Mouse (Mus musculus) CH12.LX (cell line): ENCODE results near the gene Gm37240. TPM values are rescaled to one million over a fixed set of nuclear protein-coding genes. Genes with fewer than 3 reads are reported as not detected.

Source experiments
- DNase-seq: peaks from one replicate; pipeline ENCODE4 v3.0.0-alpha.2; 2013; ENCODE audit errors: extremely low read depth
- H3K27ac ChIP-seq: 2 replicates; pipeline ENCODE4 v1.5.1; 2012; ENCODE audit warnings: low read depth, mild to moderate bottlenecking, control low read depth, moderate library complexity; ENCODE audit not compliant: insufficient read depth
- H3K27me3 ChIP-seq: replicated peaks from 2 replicates; pipeline ENCODE3; 2012; ENCODE audit warnings: inconsistent platforms
- H3K36me3 ChIP-seq, 2 experiments: replicated peaks in 1 of 2; 2 replicates each; pipeline versions ENCODE3 to v1.6.1; 2012; ENCODE audit warnings: inconsistent platforms in 1 of 2, low read length in 1 of 2, mild to moderate bottlenecking in 1 of 2, mixed read lengths in 1 of 2, moderate library complexity in 1 of 2; ENCODE audit not compliant: control insufficient read depth in 1 of 2, insufficient read depth in 1 of 2
- H3K4me1 ChIP-seq, 2 experiments: 2 replicates each; pipeline ENCODE4 v1.6.1; 2012; ENCODE audit warnings: inconsistent platforms in 1 of 2, moderate library complexity in 1 of 2; ENCODE audit not compliant: insufficient read depth in 2 of 2, control insufficient read depth in 1 of 2
- H3K4me2 ChIP-seq: 2 replicates; pipeline ENCODE4 v1.6.1; 2012; ENCODE audit warnings: low read depth, mild to moderate bottlenecking, control low read depth; ENCODE audit not compliant: poor library complexity, insufficient read depth, severe bottlenecking
- H3K4me3 ChIP-seq, 3 experiments: fragments of 150-350 bp in 1 of 3; sonication (generic) in 1 of 3; replicated peaks in 1 of 3; 2 replicates each; pipeline versions ENCODE3 to v1.5.1; 2011 to 2012; ENCODE audit warnings: low read depth in 2 of 3, low read length in 2 of 3, mild to moderate bottlenecking in 2 of 3, moderate library complexity in 2 of 3, control low read depth in 1 of 3, improper control_type of control experiment in 1 of 3, inconsistent platforms in 1 of 3, mixed read lengths in 1 of 3; ENCODE audit not compliant: poor library complexity in 1 of 3
- H3K79me2 ChIP-seq: replicated peaks from 2 replicates; pipeline ENCODE4 v1.6.1; 2012; ENCODE audit warnings: mild to moderate bottlenecking, moderate library complexity; ENCODE audit not compliant: control insufficient read depth, poor library complexity, insufficient read depth, severe bottlenecking; ENCODE audit errors: extremely low read depth
- H3K9ac ChIP-seq: 2 replicates; pipeline ENCODE4 v1.6.1; 2012; ENCODE audit warnings: low read depth, mild to moderate bottlenecking, control low read depth, moderate library complexity; ENCODE audit not compliant: insufficient read depth
- H3K9me3 ChIP-seq: replicated peaks from 2 replicates; pipeline ENCODE3; 2012; ENCODE audit warnings: low read length, inconsistent platforms, mixed read lengths
- BHLHE40 ChIP-seq: IDR thresholded peaks from 2 replicates; pipeline ENCODE4 v1.6.1; 2011; ENCODE audit warnings: mild to moderate bottlenecking, low read depth, low read length, improper control_type of control experiment
- CHD2 ChIP-seq: IDR thresholded peaks from 2 replicates; pipeline ENCODE4 v1.6.1; 2011; ENCODE audit warnings: low read length, improper control_type of control experiment
- CTCF ChIP-seq, 2 experiments: IDR thresholded peaks in 1 of 2; conservative IDR thresholded peaks in 1 of 2; 2 replicates each; pipeline ENCODE4 v1.5.1; 2011 to 2012; ENCODE audit warnings: low read depth in 2 of 2, low read length in 2 of 2, improper control_type of control experiment in 1 of 2, inconsistent platforms in 1 of 2, mild to moderate bottlenecking in 1 of 2, moderate library complexity in 1 of 2
- ELF1 ChIP-seq: IDR thresholded peaks from 2 replicates; pipeline ENCODE4 v1.6.1; 2014; ENCODE audit warnings: low read depth, mild to moderate bottlenecking, inconsistent platforms, low read length, improper control_type of control experiment
- HCFC1 ChIP-seq: IDR thresholded peaks from 2 replicates; pipeline ENCODE4 v1.6.1; 2012; ENCODE audit warnings: low read depth, mild to moderate bottlenecking, inconsistent platforms, low read length, improper control_type of control experiment
- JUN ChIP-seq: IDR thresholded peaks from 2 replicates; pipeline ENCODE4 v1.6.1; 2011; ENCODE audit warnings: low read depth, mild to moderate bottlenecking, low read length, improper control_type of control experiment, moderate library complexity; ENCODE audit not compliant: insufficient read depth
- JUND ChIP-seq: conservative IDR thresholded peaks from 2 replicates; pipeline ENCODE4 v1.6.1; 2011; ENCODE audit warnings: low read depth, low read length, improper control_type of control experiment
- MAFK ChIP-seq: IDR thresholded peaks from 2 replicates; pipeline ENCODE4 v1.6.1; 2011; ENCODE audit warnings: low read length, improper control_type of control experiment; ENCODE audit not compliant: insufficient replicate concordance
- MAX ChIP-seq: IDR thresholded peaks from 2 replicates; pipeline ENCODE4 v1.6.1; 2011; ENCODE audit warnings: low read length, improper control_type of control experiment
- MYC ChIP-seq: IDR thresholded peaks from 2 replicates; pipeline ENCODE4 v1.6.1; 2011; ENCODE audit warnings: low read depth, mild to moderate bottlenecking, improper control_type of control experiment, low read length
- NELFE ChIP-seq: IDR thresholded peaks from 2 replicates; pipeline ENCODE4 v1.6.1; 2011; ENCODE audit warnings: low read depth, low read length, improper control_type of control experiment
- NRF1 ChIP-seq: IDR thresholded peaks from 2 replicates; pipeline ENCODE4 v1.6.1; 2014; ENCODE audit warnings: low read depth, mild to moderate bottlenecking, inconsistent platforms, low read length, improper control_type of control experiment, moderate library complexity
- PAX5 ChIP-seq: IDR thresholded peaks from 2 replicates; pipeline ENCODE4 v1.6.1; 2012; ENCODE audit warnings: low read length, inconsistent platforms, mixed read lengths
- POLR2A ChIP-seq: IDR thresholded peaks from 2 replicates; pipeline ENCODE4 v1.6.1; 2011; ENCODE audit warnings: low read depth, mild to moderate bottlenecking, improper control_type of control experiment, low read length
- RAD21 ChIP-seq: IDR thresholded peaks from 2 replicates; pipeline ENCODE4 v1.6.1; 2011; ENCODE audit warnings: low read depth, mild to moderate bottlenecking, low read length, improper control_type of control experiment, moderate library complexity
- RCOR1 ChIP-seq: conservative IDR thresholded peaks from 2 replicates; pipeline ENCODE4 v1.6.1; 2012; ENCODE audit warnings: low read depth, mild to moderate bottlenecking, inconsistent platforms, low read length, improper control_type of control experiment
- SIN3A ChIP-seq: IDR thresholded peaks from 2 replicates; pipeline ENCODE4 v1.6.1; 2012; ENCODE audit warnings: low read length, improper control_type of control experiment, inconsistent platforms
- TBP ChIP-seq: conservative IDR thresholded peaks from 2 replicates; pipeline ENCODE4 v1.6.1; 2011; ENCODE audit warnings: low read depth, low read length, improper control_type of control experiment
- TCF12 ChIP-seq: IDR thresholded peaks from 2 replicates; pipeline ENCODE4 v1.6.1; 2014; ENCODE audit warnings: low read depth, mild to moderate bottlenecking, inconsistent platforms, low read length, improper control_type of control experiment
- UBTF ChIP-seq: IDR thresholded peaks from 2 replicates; pipeline ENCODE4 v1.6.1; 2012; ENCODE audit warnings: low read depth, mild to moderate bottlenecking, inconsistent platforms, low read length, improper control_type of control experiment, moderate library complexity
- ZC3H11A ChIP-seq: IDR thresholded peaks from 2 replicates; pipeline ENCODE4 v1.6.1; 2012; ENCODE audit warnings: low read depth, mild to moderate bottlenecking, inconsistent platforms, low read length, improper control_type of control experiment
- ZKSCAN1 ChIP-seq: IDR thresholded peaks from 2 replicates; pipeline ENCODE4 v1.6.1; 2012; ENCODE audit warnings: low read depth, inconsistent platforms, low read length, improper control_type of control experiment, borderline replicate concordance
- ZNF384 ChIP-seq: IDR thresholded peaks from 2 replicates; pipeline ENCODE4 v1.6.1; 2012; ENCODE audit warnings: low read depth, low read length, improper control_type of control experiment, inconsistent platforms
- dilution Hi-C: fragments of 300-500 bp; cut with MboI; formaldehyde crosslinking; loops from 2 replicates; pipeline ENCODE4 v1.14.3; 2020; ENCODE audit warnings: low sequenced_read_pairs; ENCODE audit not compliant: extremely low pct_unique_long_range_greater_than_20kb, extremely low pct_ligation_motif_present
- in situ Hi-C: fragments of 300-500 bp; cut with MboI; formaldehyde crosslinking; loops from 3 replicates; pipeline ENCODE4 v1.14.3; 2019; ENCODE audit warnings: low sequenced_read_pairs, low pct_ligation_motif_present, low pct_unique_long_range_greater_than_20kb, mixed read lengths
- polyA plus RNA-seq: library from polyadenylated mRNA; unstranded; fragments of >175 nt; gene quantifications from 2 replicates; pipeline ENCODE4 v1.2.1, GENCODE M21; 2012; ENCODE audit warnings: low read depth; ENCODE audit not compliant: insufficient read length
- total RNA-seq, 2 experiments: library from RNA; depleted of rRNA; stranded (reverse); fragments of 300-350 nt in 1 of 2; fragments of >200 nt in 1 of 2; gene quantifications; 2 replicates each; pipeline ENCODE4 v1.2.3; 2012 to 2014

Gm37240 gene
- total and polyA plus RNA-seq, 3 experiments: 0.08 to 0.19 (median 0.14) TPM

DNA sequence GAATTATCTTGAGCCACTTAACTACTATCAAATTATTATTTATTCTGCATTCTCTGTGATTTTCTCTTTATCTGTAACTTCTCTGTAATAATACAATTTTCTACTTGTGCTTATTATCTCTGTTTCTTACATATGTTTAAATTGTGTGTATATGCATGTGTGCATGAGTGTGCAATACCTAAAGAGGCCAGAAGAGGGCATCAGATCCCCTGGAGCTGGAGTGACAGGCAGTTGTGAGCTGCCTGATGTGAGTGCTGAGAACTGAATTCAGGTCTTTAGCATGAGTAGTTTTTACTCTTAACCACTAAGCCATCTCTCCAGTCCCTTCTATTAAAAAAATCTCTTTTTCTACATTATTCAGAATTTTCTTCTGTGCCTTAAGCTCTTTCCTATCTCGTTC, 406.7 kb downstream of the Gm37240 start:
- no peak overlapping the region for H3K27ac ChIP-seq
- no peak for DNase-seq
- peaks cover 3 to 7% of the 10 kb centered on the region in 2 experiments; a peak in 3 of 4 replicates for H3K4me1 ChIP-seq
- no peak overlapping the region for H3K9ac ChIP-seq
- no peaks in the 10 kb centered on the region for H3K9me3 ChIP-seq
- H3K79me2 ChIP-seq: no peaks in the 10 kb centered on the region
- H3K27me3 ChIP-seq: no peaks in the 10 kb centered on the region
- no peak overlapping the region for H3K4me2 ChIP-seq
- no peaks in the 10 kb centered on the region for H3K36me3 ChIP-seq
- TF ChIP-seq CTCF (conservative IDR thresholded peaks at IDR 0.05 in 1 of 2, IDR thresholded peaks at IDR 0.05 in 1 of 2; ENCODE audit: low read depth in 2 of 2, low read length in 2 of 2) (peak; percentile 20 to 22; a peak in 2 of 4 replicates), TCF12 (no peak)
- TF ChIP-seq, all 38 proteins: peak for 1
- in situ Hi-C loops: no loop called here
- dilution Hi-C loops: no loop called here
- H3K4me3 ChIP-seq: no peak overlapping the region

DNA sequence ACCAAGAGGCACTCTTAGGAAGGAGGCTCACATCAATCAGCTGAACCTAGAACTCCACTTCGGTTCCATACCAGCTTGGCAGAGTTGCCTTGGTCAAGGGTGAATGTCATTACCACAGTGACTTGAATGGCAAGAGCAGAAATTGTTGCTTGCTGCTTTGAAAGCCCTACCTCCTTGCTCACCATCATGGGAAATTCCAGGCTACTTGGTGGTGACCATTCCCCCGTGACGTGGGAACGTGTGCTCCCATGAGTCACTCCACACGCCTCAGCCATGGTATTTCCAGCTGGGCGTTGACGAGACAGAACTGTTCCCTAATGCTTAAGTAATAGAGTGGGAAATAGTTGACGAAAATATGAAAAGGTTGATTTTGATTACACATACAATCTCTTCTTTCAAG, 408.6 kb downstream of the Gm37240 start:
- TF ChIP-seq BHLHE40 (no peak), TBP (no peak), NRF1 (no peak), SIN3A (no peak), POLR2A (no peak), HCFC1 (no peak), MAX (no peak), CHD2 (no peak), UBTF (no peak), NELFE (no peak), JUND (no peak)

DNA sequence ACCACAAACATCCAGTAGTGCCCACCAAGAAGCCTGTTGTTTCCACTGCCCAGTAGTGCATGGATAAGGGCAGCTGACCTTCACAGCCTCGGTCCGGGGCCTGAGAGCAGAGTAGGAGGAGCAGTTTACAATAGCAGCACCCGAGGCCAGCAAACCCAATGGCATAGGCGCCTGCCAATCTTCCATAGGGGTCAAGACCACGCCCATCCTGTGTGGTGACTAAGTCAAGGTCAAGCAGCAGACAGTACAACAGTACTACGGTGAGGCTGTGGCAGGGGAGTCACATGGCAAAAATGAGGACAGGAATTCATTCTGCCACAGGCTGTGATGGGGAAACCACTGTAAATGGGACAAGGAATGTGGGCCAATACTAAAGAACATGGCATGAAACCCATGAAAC, 417.6 kb downstream of the Gm37240 start:
- Histone ChIP-seq H3K9ac (no peak overlapping the region), H3K36me3 (no peaks in the 10 kb centered on the region), H3K27me3 (no peaks in the 10 kb centered on the region), H3K27ac (no peak overlapping the region), H3K79me2 (no peaks in the 10 kb centered on the region), H3K9me3 (no peaks in the 10 kb centered on the region), H3K4me2 (no peak overlapping the region), H3K4me1 (no peaks in the 10 kb centered on the region), H3K4me3 (no peak overlapping the region)
- no peak for DNase-seq
- dilution Hi-C loops (no loop called here), in situ Hi-C loops (no loop called here)
- TF ChIP-seq PAX5: no peak
- TF ChIP-seq MAFK: no peak
- no peak for TF ChIP-seq ZKSCAN1
- TF ChIP-seq TCF12: no peak
- no peak for TF ChIP-seq CTCF (conservative IDR thresholded peaks at IDR 0.05 in 1 of 2, IDR thresholded peaks at IDR 0.05 in 1 of 2; ENCODE audit: low read depth in 2 of 2, low read length in 2 of 2)
- TF ChIP-seq ZC3H11A: no peak
- TF ChIP-seq RAD21: no peak
- TF ChIP-seq JUN: no peak
- TF ChIP-seq SIN3A: no peak
- no peak for TF ChIP-seq MYC
- no peak for TF ChIP-seq UBTF
- no peak for TF ChIP-seq ZNF384
- TF ChIP-seq NRF1: no peak
- TF ChIP-seq ELF1: no peak
- no peak for TF ChIP-seq RCOR1

More for the DNA sequence above, 408.6 kb downstream of the Gm37240 start:
- no peak overlapping the region for H3K27ac ChIP-seq
- no peak overlapping the region for H3K9ac ChIP-seq
- H3K9me3 ChIP-seq: no peaks in the 10 kb centered on the region
- no peaks in the 10 kb centered on the region for H3K36me3 ChIP-seq
- no peak overlapping the region for H3K4me2 ChIP-seq
- H3K4me3 ChIP-seq: no peak overlapping the region
- H3K27me3 ChIP-seq: no peaks in the 10 kb centered on the region
- peaks cover 3 to 7% of the 10 kb centered on the region in 2 experiments; a peak in 3 of 4 replicates for H3K4me1 ChIP-seq
- in situ Hi-C loops: no loop called here
- dilution Hi-C loops: no loop called here
- DNase-seq: no peak
- H3K79me2 ChIP-seq: no peaks in the 10 kb centered on the region
